Mouse (Mus musculus): ENCODE results near the gene BC052040. TPM values are rescaled to one million over a fixed set of nuclear protein-coding genes. Genes with fewer than 3 reads are reported as not detected.
A peak's percentile ranks its signal among the peaks of the same experiment; 100 is the strongest.

Gene BC052040
- total RNA-seq (2021), result 1 to 10 TPM; 4.7 to 5.3 TPM
- long read RNA-seq, experiment 1, result 0 reads
- long read RNA-seq, experiment 2, partial matches to known transcripts, result 0 of 1 reads
- long read RNA-seq, experiment 2, other reads (novel, unspliced or antisense), result 0 of 1 reads

- peak; percentile 91 for DNase-seq
Measured at GRCm38 (mm10) chr2:115581241-115581988, at the start of gene BC052040. BC052040 (plus strand) TSS chr2:115581716.

DNA sequence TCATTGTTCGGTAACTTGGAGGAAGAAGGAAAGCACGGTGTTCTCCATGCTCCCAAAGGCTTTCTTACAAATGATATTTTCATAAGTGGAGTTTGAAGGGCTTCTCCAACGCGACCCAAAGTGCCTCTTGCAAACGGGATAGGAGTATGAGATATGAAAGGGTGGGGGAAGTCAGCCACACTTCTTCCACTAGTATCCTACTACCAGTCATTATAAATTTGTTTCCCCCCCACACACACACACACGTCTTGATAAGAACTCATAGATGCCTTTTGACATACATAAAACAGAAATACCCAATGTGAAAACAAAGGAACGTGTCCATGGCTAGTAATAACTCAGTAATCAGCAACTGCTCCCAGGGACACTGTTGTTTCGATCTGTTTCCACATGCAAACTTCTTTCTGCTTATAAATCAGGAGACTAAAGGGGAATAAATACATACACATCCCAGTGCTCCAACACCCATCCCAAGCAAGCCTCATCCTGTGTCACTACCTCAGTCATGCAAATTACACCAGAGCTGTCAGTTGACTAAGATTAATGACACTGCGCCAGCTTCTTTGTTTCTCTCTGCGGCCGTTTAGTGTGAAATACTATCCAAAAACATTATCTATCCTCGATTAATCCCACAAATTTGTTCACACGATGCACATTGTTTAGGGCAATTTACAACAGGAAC, 43.4 kb upstream of the BC052040 start:
- no peak for DNase-seq

DNA sequence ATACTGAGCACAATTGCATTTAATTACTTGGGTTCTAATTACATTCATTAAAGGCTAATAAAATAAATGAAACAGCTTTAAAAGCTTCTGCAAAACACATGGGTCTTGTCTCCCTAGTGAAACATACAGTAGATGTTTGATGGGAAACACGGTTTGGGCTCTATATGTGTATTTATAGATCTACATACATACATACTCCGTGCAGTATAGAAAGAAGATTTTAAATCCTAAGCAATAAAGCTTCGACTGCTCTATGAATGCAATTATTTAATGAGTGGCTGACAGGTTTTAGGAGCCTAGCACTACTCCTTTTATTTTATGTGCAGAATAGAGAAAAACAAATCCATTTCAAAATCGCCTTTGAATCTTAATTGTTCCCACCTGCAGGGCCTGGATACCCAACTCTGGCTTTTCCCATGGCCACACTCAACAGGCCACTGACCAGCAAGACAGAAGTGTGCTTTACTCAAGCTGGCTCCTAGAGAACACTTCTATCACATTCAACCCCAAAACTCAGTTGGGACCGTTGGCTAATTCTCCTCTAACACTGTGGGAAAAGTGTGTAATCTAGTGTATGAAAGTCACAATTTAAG, 42.7 kb upstream of the BC052040 start:
- no peak for DNase-seq

- peak; percentile 22 for DNase-seq
Measured at GRCm38 (mm10) chr2:115539731-115540130, 41.8 kb upstream of the BC052040 start.

GRCm38 (mm10) chr2:115542401-115543123, 39.0 kb upstream of the BC052040 start:
- DNase-seq, result no peak

GRCm38 (mm10) chr2:115543212-115543611, 38.3 kb upstream of the BC052040 start:
- DNase-seq, result no peak

GRCm38 (mm10) chr2:115551901-115552300, 29.6 kb upstream of the BC052040 start:
- peak; percentile 31 for DNase-seq

- DNase-seq, result no peak
Measured at GRCm38 (mm10) chr2:115562155-115562827, 19.2 kb upstream of the BC052040 start.

DNA sequence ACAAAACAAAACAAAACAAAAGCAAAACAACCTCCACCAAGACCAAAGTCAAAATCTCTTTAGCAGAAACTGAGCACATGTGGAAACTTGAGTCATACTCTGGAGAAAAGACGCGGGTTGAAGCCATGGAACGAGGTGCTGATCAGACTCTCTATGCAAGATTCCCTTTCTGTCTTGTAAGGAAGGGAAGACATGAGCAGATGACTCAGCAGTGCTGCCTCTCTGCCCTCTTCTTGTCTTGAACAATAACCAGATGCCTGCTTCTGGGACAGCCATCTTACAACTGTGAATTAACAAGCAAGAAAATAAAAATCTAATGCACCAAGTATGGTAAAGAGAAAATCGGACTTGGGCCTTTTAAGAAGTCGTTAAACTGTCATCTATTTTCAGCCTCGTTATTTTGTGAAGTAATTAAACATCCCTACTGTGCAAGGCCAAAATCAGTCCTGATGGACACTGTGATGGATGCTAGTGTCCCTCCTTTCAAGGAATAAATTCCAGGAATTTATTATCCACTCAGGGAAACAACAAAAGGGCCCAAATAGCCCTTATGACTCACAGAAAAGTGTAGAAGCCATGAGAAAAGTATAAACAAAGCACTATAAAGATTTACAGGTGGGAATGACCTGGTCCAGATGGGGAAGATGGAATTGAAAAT, 18.0 kb upstream of the BC052040 start:
- no peak for DNase-seq

GRCm38 (mm10) chr2:115571996-115572395, 9.5 kb upstream of the BC052040 start:
- no peak for DNase-seq

GRCm38 (mm10) chr2:115574802-115575201, 6.7 kb upstream of the BC052040 start:
- DNase-seq, result no peak

DNA sequence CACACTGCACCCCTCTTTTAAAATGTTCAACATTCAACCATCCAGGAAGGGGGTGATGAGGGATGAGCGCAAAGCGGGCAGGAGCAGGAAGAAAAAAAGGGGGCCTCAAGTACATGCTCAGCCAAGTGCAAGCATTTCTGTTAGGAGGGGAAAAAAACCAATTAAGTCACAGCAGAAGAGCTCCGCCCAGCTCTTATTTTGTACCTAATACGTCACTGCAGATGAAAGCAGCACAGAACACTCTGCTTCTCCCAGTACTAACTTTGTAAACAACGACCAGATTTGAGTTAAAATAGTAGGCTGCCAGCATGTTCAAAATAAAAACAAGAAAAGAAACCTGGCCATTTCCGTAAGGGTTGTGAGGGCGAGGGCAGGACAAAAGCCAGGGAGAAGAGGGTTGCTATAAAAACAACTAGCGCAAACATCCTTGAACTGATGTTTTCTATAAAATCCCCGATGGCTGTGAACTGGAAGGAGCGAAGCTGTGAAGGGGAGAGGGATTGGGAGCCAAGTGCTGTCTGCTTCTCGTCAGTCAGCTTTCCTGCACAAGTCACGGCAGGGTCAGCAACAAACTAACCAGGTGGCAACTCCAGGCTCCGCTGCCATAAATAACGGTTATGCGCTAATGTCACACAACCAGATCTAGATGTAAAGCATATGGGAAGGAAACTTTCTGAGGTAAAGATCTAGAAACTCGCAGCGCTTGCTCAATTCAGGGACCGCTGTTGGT, 2.2 kb upstream of the BC052040 start:
- no peak for DNase-seq

DNA sequence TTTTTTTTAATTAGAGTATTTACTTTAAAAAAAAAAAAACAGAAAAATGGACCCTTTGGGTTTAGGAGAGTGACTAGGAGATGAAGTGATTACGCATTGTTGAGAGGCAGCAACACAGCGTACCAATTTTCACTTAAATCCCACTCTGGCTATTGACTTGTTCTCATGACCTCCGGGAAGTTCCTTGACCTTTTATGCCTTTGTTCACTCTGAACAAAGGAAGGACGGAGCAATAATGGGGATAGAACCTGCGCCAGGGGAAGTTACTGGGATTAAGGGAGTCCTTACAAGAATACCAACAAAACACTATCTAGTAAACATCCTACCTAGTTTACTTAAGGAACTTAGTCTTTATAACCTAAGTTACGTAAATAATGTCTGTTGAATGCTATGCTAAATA, 1.5 kb upstream of the BC052040 start:
- DNase-seq, result no peak

GRCm38 (mm10) chr2:115581989-115582608, 583 bp downstream of the BC052040 start:
- no peak for DNase-seq

- no peak for DNase-seq
Measured at GRCm38 (mm10) chr2:115583776-115584175, 2.3 kb downstream of the BC052040 start.

DNA sequence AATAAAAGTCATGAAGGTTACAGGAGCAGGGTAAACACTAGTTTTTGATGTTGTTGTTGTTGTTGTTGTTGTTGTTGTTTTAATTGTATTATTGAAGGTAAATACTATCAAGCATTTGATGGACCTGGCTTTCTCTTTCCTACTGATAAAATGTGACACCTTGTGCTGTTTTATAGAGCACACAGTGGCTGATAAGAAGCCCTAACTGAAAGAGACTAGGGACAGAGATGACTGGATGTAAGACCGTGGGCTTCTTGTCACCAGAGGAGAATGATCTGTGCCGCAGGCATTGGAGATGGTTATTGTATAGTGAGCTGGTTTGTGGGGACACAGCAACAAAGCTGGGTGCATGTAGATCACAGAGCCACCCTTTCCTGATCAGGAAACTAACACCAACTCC, 9.1 kb downstream of the BC052040 start:
- DNase-seq, result no peak

GRCm38 (mm10) chr2:115592651-115593119, 11.2 kb downstream of the BC052040 start:
- peak; percentile 59 for DNase-seq

- no peak for DNase-seq
Measured at GRCm38 (mm10) chr2:115597017-115597416, 15.5 kb downstream of the BC052040 start.

DNA sequence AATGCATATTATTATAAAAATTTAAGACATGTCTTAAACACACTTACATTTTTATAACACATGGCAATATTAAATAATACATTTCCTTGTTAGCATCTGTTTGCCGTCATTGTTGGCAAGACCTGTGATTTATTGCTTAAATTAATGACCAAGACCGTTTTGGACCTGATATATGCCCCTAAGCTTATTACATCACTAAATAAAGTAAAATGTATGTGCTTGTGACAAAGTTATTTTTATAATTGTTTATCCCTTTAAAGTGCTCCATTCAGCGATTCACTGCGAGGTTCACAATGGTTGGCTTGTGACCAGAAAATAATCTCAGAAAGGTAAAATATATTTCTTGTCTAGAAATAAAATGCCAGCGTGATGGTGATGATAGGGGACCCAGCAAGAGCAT, 16.8 kb downstream of the BC052040 start:
- no peak for DNase-seq

DNA sequence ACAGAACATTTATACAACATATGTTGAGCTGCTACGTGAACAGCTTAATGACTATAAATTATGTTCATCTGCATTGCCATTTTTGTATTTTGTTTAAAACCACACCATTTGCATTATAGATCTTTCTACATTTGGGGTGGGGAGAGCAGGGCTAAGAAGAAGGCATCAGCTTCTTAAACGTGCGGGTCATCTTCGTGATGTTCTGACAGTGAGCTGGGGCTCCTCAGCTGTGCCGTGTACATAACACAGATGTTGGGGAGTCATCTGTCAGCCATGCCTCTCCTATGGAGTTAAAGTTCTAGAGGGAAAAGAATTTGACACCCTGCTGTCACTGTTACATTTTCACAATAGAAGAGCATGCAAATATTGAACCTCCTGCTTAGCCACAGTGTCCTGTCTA, 19.2 kb downstream of the BC052040 start:
- DNase-seq, result no peak

Data from adrenal gland, postnatal 10 days (tissue).